Mouse (Mus musculus): ENCODE results near the gene Mustn1.
A peak's percentile ranks its signal among the peaks of the same experiment; 100 is the strongest.

The Mustn1 gene

DNA sequence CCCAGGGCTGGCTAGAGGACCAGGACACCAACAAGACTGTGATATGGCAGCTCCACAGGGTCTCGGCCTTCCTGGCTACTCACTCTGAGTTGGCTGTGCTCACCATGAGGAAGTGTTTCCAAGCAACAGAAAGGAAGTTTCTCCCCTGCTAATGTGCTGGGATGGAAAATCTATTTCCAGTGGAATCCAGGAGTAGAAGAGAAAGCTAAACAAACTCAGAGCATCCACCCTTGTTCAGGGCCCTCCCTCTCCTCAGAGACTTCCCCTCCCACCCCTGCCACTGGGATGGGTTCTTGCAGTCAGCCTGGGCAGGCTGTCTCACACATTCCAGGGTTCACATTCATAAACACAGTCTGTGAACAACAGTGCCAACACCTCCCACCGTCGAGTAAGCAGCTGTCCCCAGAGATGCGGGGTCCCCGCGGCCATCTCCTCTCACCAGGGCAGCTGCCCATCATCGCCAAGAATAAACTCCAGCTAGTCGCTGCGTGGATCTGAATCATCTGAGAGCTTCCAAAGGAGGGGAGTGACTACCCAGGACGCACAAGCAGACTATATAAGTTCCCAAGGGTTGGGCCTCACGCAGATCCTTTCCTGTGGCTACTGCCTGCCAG, at the start of gene Mustn1:
Gene Mustn1, plus strand, starts transcription at position 243 of the 614 bp plus-strand sequence.
- DNase-seq (ENCODE audit: low spot score): no peak

GRCm38 (mm10) chr14:30837416-30837996, 41.5 kb upstream of the Mustn1 start:
- no peak for DNase-seq (ENCODE audit: low spot score)

GRCm38 (mm10) chr14:30843701-30844100, 35.3 kb upstream of the Mustn1 start:
- DNase-seq (ENCODE audit: low spot score): no peak

GRCm38 (mm10) chr14:30850504-30850903, 28.5 kb upstream of the Mustn1 start:
- DNase-seq (ENCODE audit: low spot score): no peak

- DNase-seq (ENCODE audit: low spot score): no peak
These were observed 26.7 kb upstream of the Mustn1 start for GRCm38 (mm10) chr14:30852325-30852724.

- DNase-seq (ENCODE audit: low spot score): no peak
These were observed 23.7 kb upstream of the Mustn1 start for GRCm38 (mm10) chr14:30855316-30855715.

DNA sequence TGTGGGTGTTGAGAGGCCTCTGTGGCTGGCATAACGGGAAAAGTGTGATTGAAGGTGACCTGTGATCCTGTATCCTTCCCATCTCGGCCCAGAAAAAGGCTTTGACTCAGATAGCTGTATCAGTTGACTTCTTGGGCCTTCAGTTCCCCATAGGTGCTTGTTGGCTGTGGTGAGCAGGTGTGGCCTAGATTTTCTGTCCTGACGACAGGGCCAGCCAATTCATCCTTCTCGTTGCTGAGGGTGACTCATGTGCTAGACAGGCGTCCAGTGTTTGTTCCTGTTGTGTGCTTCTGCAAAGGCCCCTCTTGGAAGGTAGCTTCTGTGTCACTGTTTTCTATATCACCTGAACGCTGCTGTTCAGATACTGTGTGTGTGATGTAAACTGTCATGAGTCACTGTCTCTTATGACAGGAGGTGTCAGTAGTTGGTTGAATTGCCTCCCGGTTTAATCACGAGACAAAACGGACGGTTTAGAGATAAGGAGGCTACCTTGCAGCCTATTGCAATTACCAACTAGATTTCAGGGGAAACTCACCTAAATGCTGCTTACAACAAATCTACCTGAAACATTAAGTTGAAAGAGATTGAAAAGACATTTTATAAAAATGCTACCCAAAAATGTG, 22.0 kb upstream of the Mustn1 start:
- DNase-seq (ENCODE audit: low spot score): no peak

GRCm38 (mm10) chr14:30857990-30858389, 21.0 kb upstream of the Mustn1 start:
- no peak for DNase-seq (ENCODE audit: low spot score)

DNA sequence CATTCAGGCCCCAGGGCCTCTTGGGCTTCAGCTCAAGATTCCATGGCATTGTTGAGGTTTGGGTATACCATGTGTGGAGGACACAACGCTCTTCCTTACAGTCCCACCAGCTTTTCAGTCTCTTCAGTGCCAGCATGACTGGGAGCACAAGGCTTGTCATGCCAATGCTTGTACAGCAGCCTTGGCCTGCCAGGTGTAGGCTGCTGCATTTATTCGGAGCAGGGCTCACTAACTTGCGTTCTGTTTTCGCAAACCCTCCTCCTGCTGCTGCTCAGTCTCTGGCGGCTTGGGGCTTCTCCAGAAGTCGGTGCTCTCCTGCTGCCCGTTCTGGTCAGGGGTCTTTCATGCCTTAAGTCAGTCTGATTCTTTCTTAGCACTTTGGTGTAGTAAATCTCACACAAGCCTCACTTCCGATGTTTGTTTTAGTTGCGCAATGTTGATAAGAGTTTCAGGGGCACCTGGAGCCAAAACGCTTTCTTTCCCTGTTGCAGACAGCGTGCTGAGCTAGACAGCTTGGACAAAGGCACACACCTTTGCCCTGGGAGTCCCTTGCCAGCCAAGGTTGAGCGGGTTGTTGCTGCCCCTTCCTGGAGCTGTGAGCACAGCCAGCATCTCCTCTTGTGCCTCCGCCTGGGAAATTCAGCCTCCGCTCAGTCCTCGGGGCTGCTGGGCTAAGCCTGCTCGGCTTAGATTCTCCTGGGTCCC, 17.4 kb upstream of the Mustn1 start:
- DNase-seq (ENCODE audit: low spot score): no peak

GRCm38 (mm10) chr14:30862368-30862767, 16.6 kb upstream of the Mustn1 start:
- no peak for DNase-seq (ENCODE audit: low spot score)

DNA sequence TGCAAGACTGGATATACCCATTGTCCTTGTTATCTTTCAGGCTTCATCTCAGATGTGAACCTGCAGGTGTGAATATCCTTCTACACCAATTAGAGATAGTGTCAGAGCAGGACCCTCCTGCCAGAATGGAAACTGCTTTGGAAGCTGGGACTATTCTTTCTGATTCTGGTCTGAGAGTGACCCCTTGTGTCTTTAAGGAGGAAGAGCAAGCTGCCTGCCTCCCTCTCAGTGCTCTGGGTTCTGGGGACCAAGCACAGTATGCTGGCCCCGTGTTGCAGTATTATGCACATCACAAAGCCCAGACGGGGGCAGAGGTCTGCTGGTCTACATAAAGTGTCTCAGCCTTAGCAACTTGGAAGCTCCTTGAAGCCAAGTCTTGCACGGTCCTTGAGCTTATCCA, 13.7 kb upstream of the Mustn1 start:
- DNase-seq (ENCODE audit: low spot score): peak; percentile 57

- peak; percentile 85 for DNase-seq (ENCODE audit: low spot score)
These were observed 12.0 kb upstream of the Mustn1 start for GRCm38 (mm10) chr14:30867042-30867441.

- DNase-seq (ENCODE audit: low spot score): no peak
These were observed 10.2 kb upstream of the Mustn1 start for GRCm38 (mm10) chr14:30868826-30869225.

GRCm38 (mm10) chr14:30869391-30869801, 9.6 kb upstream of the Mustn1 start:
- no peak for DNase-seq (ENCODE audit: low spot score)

DNA sequence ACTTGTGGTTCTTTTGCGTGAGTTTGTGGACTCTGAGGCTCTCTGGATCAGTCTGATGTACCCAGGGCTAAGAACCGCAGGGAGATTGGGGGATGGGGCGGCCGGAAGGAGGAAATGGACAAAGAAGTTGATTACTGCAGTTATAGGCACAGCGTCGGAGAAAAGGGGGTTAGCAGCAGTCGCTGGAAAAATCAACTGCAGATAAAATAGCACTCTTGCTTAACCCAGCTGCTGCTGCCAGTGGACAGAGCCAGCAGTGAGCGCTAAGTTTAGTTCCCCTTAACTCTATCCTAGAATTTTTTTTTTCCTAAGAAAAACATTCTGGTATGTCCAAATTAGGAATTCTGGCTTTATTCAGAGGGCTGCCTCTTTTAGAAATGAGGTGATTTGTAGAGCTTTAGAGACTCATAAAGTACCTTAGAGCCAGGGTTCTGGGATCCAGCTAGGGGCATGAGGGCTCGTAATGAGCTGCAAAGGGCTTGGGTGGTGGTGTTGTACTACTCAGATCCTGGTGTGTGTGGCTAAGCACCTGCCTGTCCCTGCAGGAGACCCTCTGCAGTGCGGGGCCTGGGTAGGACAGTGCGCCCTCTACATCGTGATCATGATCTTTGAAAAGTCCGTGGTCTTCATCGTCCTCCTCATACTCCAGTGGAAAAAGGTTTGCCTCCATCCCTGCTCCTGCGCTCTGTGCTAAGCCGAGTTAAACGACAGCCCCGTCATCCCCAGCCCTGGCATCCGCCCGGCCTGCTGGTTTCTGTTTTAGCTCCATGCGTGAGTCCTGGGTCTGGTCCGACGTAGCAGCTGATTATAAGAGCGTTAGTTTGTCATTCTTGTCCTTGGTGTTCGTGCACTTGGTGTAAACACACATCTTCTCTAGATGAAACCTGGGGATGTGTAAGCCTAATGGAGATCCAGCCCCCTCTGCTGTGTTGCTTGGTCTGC, 8.5 kb upstream of the Mustn1 start:
- DNase-seq (ENCODE audit: low spot score): no peak

GRCm38 (mm10) chr14:30874095-30874700, 4.8 kb upstream of the Mustn1 start:
- no peak for DNase-seq (ENCODE audit: low spot score)

- DNase-seq (ENCODE audit: low spot score): no peak
These were observed 3.7 kb upstream of the Mustn1 start for GRCm38 (mm10) chr14:30875130-30875865.

DNA sequence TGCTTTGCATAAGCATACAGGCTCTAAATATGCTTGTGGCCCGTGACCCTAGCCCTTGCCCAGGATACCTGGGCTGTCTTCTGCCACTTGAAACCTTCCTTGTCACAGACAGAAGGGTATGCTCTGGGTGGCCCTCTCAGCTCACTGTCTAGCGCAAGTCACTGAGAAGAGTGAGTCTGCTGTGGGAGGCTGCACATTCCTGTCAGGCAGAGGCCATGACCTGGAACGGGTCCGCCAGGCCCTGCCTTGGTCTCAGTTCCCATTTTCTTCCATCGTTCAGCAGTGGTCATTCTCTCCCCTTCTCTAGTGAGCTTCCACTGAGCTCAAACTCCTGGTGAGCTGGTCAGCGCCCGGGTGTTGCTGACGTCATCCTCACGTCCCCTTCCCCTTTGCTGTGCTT, 3.0 kb upstream of the Mustn1 start:
- DNase-seq (ENCODE audit: low spot score): no peak

DNA sequence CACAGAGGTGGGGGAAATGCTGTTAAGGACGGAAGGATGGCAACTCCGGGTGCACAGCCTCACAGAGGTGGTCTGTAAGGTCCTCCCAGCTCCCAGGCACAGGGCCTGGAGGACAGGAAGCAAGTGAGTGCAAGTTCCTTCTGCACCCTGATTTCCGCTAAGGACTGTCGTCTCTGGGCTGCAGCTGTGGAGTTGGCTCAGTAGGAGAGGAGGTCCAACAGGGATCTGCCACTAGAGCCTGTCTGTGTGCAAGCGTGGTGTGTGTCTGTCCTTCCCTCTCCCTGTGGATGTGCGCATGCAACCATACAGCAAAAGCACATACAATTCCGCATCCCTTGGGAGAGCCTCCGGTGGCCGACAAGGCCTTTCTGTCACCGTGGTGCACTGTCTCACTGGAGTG, 2.5 kb upstream of the Mustn1 start:
- no peak for DNase-seq (ENCODE audit: low spot score)

DNA sequence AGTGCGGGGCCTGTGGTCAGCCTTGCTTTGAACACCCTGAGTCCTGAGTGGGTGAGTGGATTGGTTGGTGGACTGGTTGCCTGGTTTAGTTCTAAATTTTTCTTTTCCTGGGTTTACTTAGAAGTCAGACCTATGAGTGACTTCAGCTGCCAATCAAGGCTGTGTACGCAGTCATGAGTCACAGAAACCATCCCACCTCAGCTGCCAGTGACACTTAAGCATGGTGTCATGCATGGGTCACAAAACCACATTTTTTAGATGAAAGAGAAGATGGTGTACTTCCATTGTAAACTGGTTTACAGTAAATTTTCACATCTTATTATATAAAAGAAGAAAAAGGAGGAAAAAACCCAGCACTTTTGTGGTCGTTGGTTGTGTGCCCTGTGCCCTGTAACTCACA, 1.2 kb upstream of the Mustn1 start:
- no peak for DNase-seq (ENCODE audit: low spot score)

DNA sequence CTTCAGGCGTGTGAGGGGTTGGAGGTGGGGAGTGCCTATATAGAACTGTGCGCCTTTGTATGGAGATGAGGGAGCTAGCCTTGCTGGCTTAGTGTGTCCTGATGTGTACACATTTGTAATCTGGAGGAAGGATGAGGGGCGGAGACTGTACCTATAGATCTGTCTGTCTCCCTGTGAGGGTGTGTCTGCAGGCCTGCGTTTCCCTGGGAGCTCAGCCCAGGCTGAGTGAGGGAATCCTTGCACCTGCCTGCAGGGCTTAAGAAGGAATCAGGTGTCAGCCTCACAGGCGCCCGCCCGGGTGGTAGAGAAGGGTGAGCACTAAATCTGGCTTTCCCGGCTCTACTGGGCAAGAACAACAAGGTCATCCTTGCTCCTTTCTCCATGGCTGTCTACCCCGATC, 794 bp downstream of the Mustn1 start:
- DNase-seq (ENCODE audit: low spot score): no peak

Data from retina, embryonic 14.5 days (tissue).